Comparison of ENCODE assay signal across 8 mouse cellular contexts in the genomic region with DNA sequence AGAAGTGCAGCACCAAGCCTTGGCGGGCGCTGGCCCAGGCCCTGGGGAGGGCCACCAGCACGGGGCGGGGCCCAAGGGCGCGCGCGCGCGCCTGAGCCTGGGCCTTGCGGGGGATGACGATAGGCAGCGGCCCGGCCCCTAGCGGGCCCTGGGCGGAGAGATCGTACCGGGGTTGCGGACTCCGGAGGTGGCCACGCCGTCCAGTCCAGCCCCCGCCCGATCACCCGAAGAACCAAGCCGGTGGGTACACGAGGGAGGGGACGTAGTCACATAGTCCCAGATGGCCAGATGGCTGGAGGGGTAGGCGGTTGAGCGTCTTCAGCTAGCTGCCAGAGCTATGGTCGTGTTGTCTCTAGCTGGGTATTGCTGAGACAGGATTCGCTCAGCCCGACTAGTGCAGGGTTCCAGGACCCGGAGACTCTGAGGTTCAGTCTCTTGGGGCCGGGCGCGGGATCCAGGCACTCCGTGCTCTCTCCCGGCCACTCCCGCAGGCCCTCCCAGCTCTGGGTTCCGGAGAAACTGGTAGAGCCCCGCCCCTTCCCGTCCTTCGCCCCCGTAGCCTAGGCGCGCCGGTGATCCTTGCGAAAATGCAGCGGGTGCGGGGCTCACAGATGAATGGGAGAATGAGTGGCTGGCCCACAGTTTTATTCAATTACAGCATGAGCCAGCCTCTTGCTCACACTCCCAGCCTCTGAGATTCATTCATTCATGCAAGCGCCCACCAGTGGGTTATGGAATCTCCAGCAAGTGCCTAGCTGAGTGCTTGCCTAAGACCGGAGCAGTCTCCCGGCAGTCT. TPM values are rescaled to one million over a fixed set of nuclear protein-coding genes. Genes with fewer than 3 reads are reported as not detected.
A peak's percentile ranks its signal among the peaks of the same experiment; 100 is the strongest.
DNase-seq lines count a peak whose midpoint lies in the region; ATAC-seq and TF ChIP-seq lines count a peak whose summit lies in the region.

No protein-coding gene starts in this region.

- TF ChIP-seq RAD21 in CH12.LX (IDR thresholded peaks at IDR 0.05; ENCODE audit: low read depth, low read length) = no peak; the same call in 1 of the 2 replicates

- H3K4me3 ChIP-seq in CH12.LX (replicated peaks in 1 of 3; ENCODE audit: low read depth in 2 of 3, low read length in 2 of 3, poor library complexity in 1 of 3) = peak overlapping the region; percentile 62 to 97 (median 83)
- H3K4me3 ChIP-seq in forebrain, embryonic 10.5 days = peak overlapping the region; percentile 64
- peak overlapping the region; percentile 87 for H3K4me3 ChIP-seq in heart, embryonic 16.5 days (ENCODE audit: low read length)
- H3K4me3 ChIP-seq in liver, embryonic 16.5 days (ENCODE audit: low read depth, low read length) = peak overlapping the region; percentile 76
- peak overlapping the region; percentile 41 for H3K4me3 ChIP-seq in neural tube, embryonic 14.5 days (ENCODE audit: low read depth, low read length)

- H3K36me3 ChIP-seq in CH12.LX (replicated peaks in 1 of 2; ENCODE audit: control insufficient read depth in 1 of 2, insufficient read depth in 1 of 2, low read length in 1 of 2) = peaks cover 12 to 26% of the 10 kb centered on the region in 2 experiments
- no peaks in the 10 kb centered on the region for H3K36me3 ChIP-seq in forebrain, embryonic 10.5 days (replicated peaks)
- no peaks in the 10 kb centered on the region for H3K36me3 ChIP-seq in heart, embryonic 16.5 days (ENCODE audit: control insufficient read depth, insufficient read depth)
- no peaks in the 10 kb centered on the region for H3K36me3 ChIP-seq in liver, embryonic 16.5 days (ENCODE audit: control insufficient read depth, insufficient read depth)
- H3K36me3 ChIP-seq in neural tube, embryonic 14.5 days (ENCODE audit: control insufficient read depth, insufficient read depth, low read length) = no peaks in the 10 kb centered on the region

- TF ChIP-seq EP300 in CH12.LX (IDR thresholded peaks at IDR 0.05; ENCODE audit: low read length) = no peak

- H3K9me3 ChIP-seq in CH12.LX (replicated peaks; ENCODE audit: low read length) = no peaks in the 10 kb centered on the region
- H3K9me3 ChIP-seq in forebrain, embryonic 10.5 days = no peaks in the 10 kb centered on the region
- no peaks in the 10 kb centered on the region for H3K9me3 ChIP-seq in heart, embryonic 16.5 days (replicated peaks; ENCODE audit: control insufficient read depth, low read length)
- no peaks in the 10 kb centered on the region for H3K9me3 ChIP-seq in liver, embryonic 16.5 days (replicated peaks; ENCODE audit: control insufficient read depth, low read length)
- H3K9me3 ChIP-seq in neural tube, embryonic 14.5 days (ENCODE audit: control insufficient read depth, low read length) = no peaks in the 10 kb centered on the region

- H3K79me2 ChIP-seq in CH12.LX (replicated peaks; ENCODE audit: control insufficient read depth, extremely low read depth, insufficient read depth, poor library complexity, severe bottlenecking) = peaks cover 22% of the 10 kb centered on the region

- H3K27me3 ChIP-seq in CH12.LX (replicated peaks) = no peaks in the 10 kb centered on the region
- H3K27me3 ChIP-seq in forebrain, embryonic 10.5 days (ENCODE audit: poor library complexity, severe bottlenecking) = peaks cover 55% of the 10 kb centered on the region
- no peaks in the 10 kb centered on the region for H3K27me3 ChIP-seq in heart, embryonic 16.5 days (ENCODE audit: control insufficient read depth, insufficient read depth, low read length)
- H3K27me3 ChIP-seq in liver, embryonic 16.5 days (ENCODE audit: control insufficient read depth, insufficient read depth, low read depth, low read length) = no peaks in the 10 kb centered on the region
- H3K27me3 ChIP-seq in neural tube, embryonic 14.5 days (ENCODE audit: control insufficient read depth, insufficient read depth, low read length) = peaks cover 15% of the 10 kb centered on the region

- H3K4me2 ChIP-seq in CH12.LX (ENCODE audit: insufficient read depth, low read depth, poor library complexity, severe bottlenecking) = peak overlapping the region; percentile 90
- H3K4me2 ChIP-seq in heart, embryonic 16.5 days (ENCODE audit: low read depth, low read length) = peak overlapping the region; percentile 80
- H3K4me2 ChIP-seq in liver, embryonic 16.5 days (ENCODE audit: low read depth, low read length) = peak overlapping the region; percentile 100
- peak overlapping the region; percentile 83 for H3K4me2 ChIP-seq in neural tube, embryonic 14.5 days (ENCODE audit: low read depth, low read length)

- peak; percentile 42 for ATAC-seq in heart, embryonic 16.5 days (replicated peaks; ENCODE audit: extremely low read depth, insufficient read depth, low FRiP score)
- peak; percentile 82 for ATAC-seq in liver, embryonic 16.5 days (ENCODE audit: low read depth)
- peak; percentile 57 for ATAC-seq in neural tube, embryonic 14.5 days (ENCODE audit: low read depth)

- in situ Hi-C loops in CH12.LX (cut with MboI; ENCODE audit: low pct_ligation_motif_present, low pct_unique_long_range_greater_than_20kb, low sequenced_read_pairs) = no loop called here

- TF ChIP-seq POLR2A in CH12.LX (IDR thresholded peaks at IDR 0.05; ENCODE audit: low read depth, low read length) = peak; percentile 77

- dilution Hi-C loops in CH12.LX (cut with MboI; ENCODE audit: extremely low pct_ligation_motif_present, extremely low pct_unique_long_range_greater_than_20kb, low sequenced_read_pairs) = no loop called here

- H3K27ac ChIP-seq in CH12.LX (ENCODE audit: insufficient read depth, low read depth) = peak overlapping the region; percentile 77
- H3K27ac ChIP-seq in forebrain, embryonic 10.5 days = peak overlapping the region; percentile 88
- H3K27ac ChIP-seq in heart, embryonic 16.5 days (ENCODE audit: low read length) = peak overlapping the region; percentile 97
- H3K27ac ChIP-seq in liver, embryonic 16.5 days (ENCODE audit: low read length) = peak overlapping the region; percentile 89
- H3K27ac ChIP-seq in neural tube, embryonic 14.5 days (ENCODE audit: low read depth, low read length) = peak overlapping the region; percentile 40; the same call in 1 of the 2 replicates

- peak overlapping the region; percentile 86 for H3K9ac ChIP-seq in CH12.LX (ENCODE audit: insufficient read depth, low read depth)
- peak overlapping the region; percentile 95 for H3K9ac ChIP-seq in heart, embryonic 16.5 days (ENCODE audit: low read length)
- H3K9ac ChIP-seq in liver, embryonic 16.5 days (ENCODE audit: low read depth, low read length) = peak overlapping the region; percentile 77
- peak overlapping the region; percentile 61 for H3K9ac ChIP-seq in neural tube, embryonic 14.5 days (replicated peaks; ENCODE audit: low read depth, low read length)

- H3K4me1 ChIP-seq in CH12.LX (ENCODE audit: control insufficient read depth in 1 of 2, insufficient read depth in 2 of 2) = peaks cover 6 to 51% of the 10 kb centered on the region in 2 experiments; a peak in 3 of 4 replicates
- H3K4me1 ChIP-seq in forebrain, embryonic 10.5 days = peaks cover 62% of the 10 kb centered on the region
- H3K4me1 ChIP-seq in heart, embryonic 16.5 days (ENCODE audit: control insufficient read depth, insufficient read depth, low read length) = peaks cover 55% of the 10 kb centered on the region
- peaks cover 61% of the 10 kb centered on the region for H3K4me1 ChIP-seq in liver, embryonic 16.5 days (ENCODE audit: control insufficient read depth, low read depth, low read length)
- H3K4me1 ChIP-seq in neural tube, embryonic 14.5 days (ENCODE audit: control insufficient read depth, insufficient read depth, low read length) = peaks cover 16% of the 10 kb centered on the region

- peak; percentile 74 for DNase-seq in CH12.LX (ENCODE audit: extremely low read depth)
- peak; percentile 64 for DNase-seq in c-Kit-negative CD71-positive TER-119-positive erythroid progenitor cells, embryonic 14.5 days (ENCODE audit: low read depth, low spot score)
- peak; percentile 77 for DNase-seq in forebrain, embryonic 10.5 days (ENCODE audit: extremely low spot score, low spot score)
- DNase-seq in kidney, postnatal 25 days = peak; percentile 89 to 94
- peak; percentile 84 for DNase-seq in testis, postnatal 10 days (ENCODE audit: low spot score)

- under 1% methylated on average over 54 of the region's 54 CpGs for WGBS in forebrain, embryonic 10.5 days
- 1% methylated on average over 54 of the region's 54 CpGs for WGBS in heart, embryonic 16.5 days
- under 1% methylated on average over 54 of the region's 54 CpGs for WGBS in liver, embryonic 16.5 days (ENCODE audit: insufficient replicate concordance)
- WGBS in neural tube, embryonic 14.5 days = 1% methylated on average over 48 of the region's 54 CpGs

- TF ChIP-seq CTCF in CH12.LX (conservative IDR thresholded peaks at IDR 0.05 in 1 of 2, IDR thresholded peaks at IDR 0.05 in 1 of 2; ENCODE audit: low read depth in 2 of 2, low read length in 2 of 2) = no peak

TF ChIP-seq in CH12.LX, 34 proteins besides CTCF, POLR2A, EP300 and RAD21 (continues in another document):
- no peak; the same call in 1 of the 2 replicates for TF ChIP-seq MAZ (IDR thresholded peaks at IDR 0.05; ENCODE audit: low read depth, low read length)

RNA-seq across cellular contexts. Expression of gene Myo1c, which starts 1.3 kb away (rescaled TPM):
- total RNA-seq in CH12.LX (2012; rRNA removed) (41.1 and 47.3 TPM in 2 replicates), CH12.LX (2014; rRNA removed) (21.9 and 24.8 TPM in 2 replicates)
- 46.6 and 52.0 TPM in 2 replicates for polyA plus RNA-seq in CH12.LX (2012; ENCODE audit: insufficient read length, low read depth)
- 16.6 and 17.6 TPM in 2 replicates for polyA plus RNA-seq in forebrain, embryonic 10.5 days (2016; fragmentation: Nextera tagmentation; extraction: Ambion mirVana)
- polyA plus RNA-seq in heart, embryonic 16.5 days (2015; fragmentation: Nextera tagmentation; extraction: Ambion mirVana) = 72.4 and 83.8 TPM in 2 replicates
- polyA plus RNA-seq in liver, embryonic 16.5 days (2015; fragmentation: Nextera tagmentation; extraction: Ambion mirVana) = 21.0 and 24.1 TPM in 2 replicates
- 5.2 and 9.7 TPM in 2 replicates for polyA plus RNA-seq in neural tube, embryonic 14.5 days (2014; fragmentation: Nextera tagmentation; extraction: Ambion mirVana)

RNA-seq across cellular contexts. Expression of gene Inpp5k, which starts 20.8 kb away (rescaled TPM):
- total RNA-seq in CH12.LX (2012; rRNA removed) = 25.5 and 31.2 TPM in 2 replicates
- total RNA-seq in CH12.LX (2014; rRNA removed) = 40.7 and 41.9 TPM in 2 replicates
- polyA plus RNA-seq in CH12.LX (2012; ENCODE audit: insufficient read length, low read depth) = 30.5 and 35.6 TPM in 2 replicates
- 14.1 and 16.0 TPM in 2 replicates for polyA plus RNA-seq in forebrain, embryonic 10.5 days (2016; fragmentation: Nextera tagmentation; extraction: Ambion mirVana)
- polyA plus RNA-seq in heart, embryonic 16.5 days (2015; fragmentation: Nextera tagmentation; extraction: Ambion mirVana) = 29.1 and 31.1 TPM in 2 replicates
- polyA plus RNA-seq in liver, embryonic 16.5 days (2015; fragmentation: Nextera tagmentation; extraction: Ambion mirVana) = 15.8 and 17.9 TPM in 2 replicates
- polyA plus RNA-seq in neural tube, embryonic 14.5 days (2014; fragmentation: Nextera tagmentation; extraction: Ambion mirVana) = 50.0 and 57.4 TPM in 2 replicates

RNA-seq across cellular contexts. Expression of gene Crk, which starts 27.4 kb away (rescaled TPM):
- total RNA-seq in CH12.LX (2012; rRNA removed) (37.8 and 42.2 TPM in 2 replicates), CH12.LX (2014; rRNA removed) (39.9 and 44.3 TPM in 2 replicates)
- 44.6 and 46.1 TPM in 2 replicates for polyA plus RNA-seq in CH12.LX (2012; ENCODE audit: insufficient read length, low read depth)
- 122 and 130 TPM in 2 replicates for polyA plus RNA-seq in forebrain, embryonic 10.5 days (2016; fragmentation: Nextera tagmentation; extraction: Ambion mirVana)
- polyA plus RNA-seq in heart, embryonic 16.5 days (2015; fragmentation: Nextera tagmentation; extraction: Ambion mirVana) = 99.6 and 101 TPM in 2 replicates
- 30.4 and 32.6 TPM in 2 replicates for polyA plus RNA-seq in liver, embryonic 16.5 days (2015; fragmentation: Nextera tagmentation; extraction: Ambion mirVana)
- polyA plus RNA-seq in neural tube, embryonic 14.5 days (2014; fragmentation: Nextera tagmentation; extraction: Ambion mirVana) = 96.5 and 120 TPM in 2 replicates

Comparison
In these comparisons a context has a peak if more than half of its experiments do, and no peak if none do; other contexts are left out.
1. Peak in every context shown above with its lines: DNase-seq, ATAC-seq, H3K4me3 ChIP-seq and H3K27ac ChIP-seq.
2. H3K27ac ChIP-seq: peak in every context shown above with its lines; median percentile 97 in heart, embryonic 16.5 days; 89 in liver, embryonic 16.5 days; 88 in forebrain, embryonic 10.5 days; 77 in CH12.LX; 40 in neural tube, embryonic 14.5 days.